Mouse (Mus musculus): ENCODE measurements around the gene Cfap126. TPM values are rescaled to one million over a fixed set of nuclear protein-coding genes. Genes with fewer than 3 reads are reported as not detected.
"Not testable (repeated sequence)": the region's sequence is repeated elsewhere in the genome, so short reads cannot be mapped to it uniquely, and the experiment has no call there.

The Cfap126 gene
- polyA plus RNA-seq, 1 experiment from 2014 or later = 2.1 TPM

DNA sequence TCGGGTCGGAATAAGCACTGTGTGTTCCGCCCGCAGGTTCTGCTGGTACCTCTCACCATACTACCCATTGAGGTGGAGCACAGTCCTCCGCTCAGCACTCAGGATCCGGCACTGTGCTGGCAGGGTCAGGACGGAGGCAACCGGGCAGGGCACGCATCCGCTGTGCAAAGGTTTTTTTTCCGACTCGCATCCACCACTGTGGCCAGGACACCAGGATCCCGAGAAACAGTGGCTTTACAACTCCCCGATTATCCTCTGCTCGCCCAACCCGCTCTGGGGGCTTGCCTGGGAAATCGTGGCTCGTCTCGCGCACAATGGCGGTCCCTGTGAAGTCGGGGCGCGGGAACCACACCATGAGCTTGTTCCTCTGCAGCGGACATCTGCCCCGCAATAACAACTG lies 28.0 kb upstream of the Cfap126 start:
- Histone ChIP-seq H3K27me3 (ENCODE audit: control insufficient read depth, insufficient read depth, low read length) (peaks cover 16% of the 10 kb centered on the region), H3K4me2 (ENCODE audit: low read depth, low read length) (peak overlapping the region; percentile 72), H3K4me1 (ENCODE audit: control insufficient read depth, insufficient read depth, low read length) (no peaks in the 10 kb centered on the region), H3K27ac (ENCODE audit: low read length) (no peak overlapping the region), H3K9ac (ENCODE audit: low read length) (peak overlapping the region; percentile 55; the same call in 1 of the 2 replicates), H3K9me3 (replicated peaks; ENCODE audit: control insufficient read depth, low read length) (no peaks in the 10 kb centered on the region), H3K4me3 (replicated peaks; ENCODE audit: low read length) (peak overlapping the region; percentile 46), H3K36me3 (ENCODE audit: control insufficient read depth, insufficient read depth, low read length) (no peaks in the 10 kb centered on the region)
- WGBS = under 1% methylated on average over 26 of the region's 26 CpGs
- no peak for ATAC-seq (ENCODE audit: insufficient read depth, low FRiP score)

DNA sequence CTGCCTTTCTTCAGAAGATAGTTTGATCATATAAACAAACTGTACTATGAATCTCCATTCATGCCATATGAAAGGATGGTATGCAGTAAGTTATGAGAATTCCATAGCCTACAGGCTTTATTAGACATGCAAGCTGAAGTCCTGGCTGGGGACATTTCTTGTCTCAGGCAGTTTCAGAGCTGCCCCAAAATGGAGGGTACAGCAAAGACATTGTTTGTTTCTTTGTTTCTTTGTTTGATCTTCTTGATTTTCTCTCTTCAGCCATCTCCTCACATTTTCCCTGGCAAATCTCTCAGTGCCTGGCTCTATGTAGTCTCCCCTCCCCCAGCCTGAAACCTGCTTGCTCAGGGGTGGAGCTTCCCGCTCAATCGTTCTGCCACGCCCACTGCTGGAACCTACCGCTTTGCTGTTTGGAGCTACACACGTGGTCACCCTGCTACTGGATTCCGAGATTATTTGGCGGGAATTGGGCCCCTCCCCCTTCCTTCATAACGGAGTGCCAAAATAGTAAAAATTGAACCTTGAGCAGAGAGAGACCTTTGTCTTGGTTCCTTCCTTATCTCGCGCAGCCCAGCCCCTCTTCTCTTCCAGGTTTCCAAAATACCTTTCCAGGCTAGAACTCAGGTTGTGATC lies 25.4 kb upstream of the Cfap126 start:
- not testable (repeated sequence) for H3K27ac ChIP-seq (ENCODE audit: low read length); H3K4me3 ChIP-seq (replicated peaks; ENCODE audit: low read length); H3K9ac ChIP-seq (ENCODE audit: low read length); H3K4me1 ChIP-seq (ENCODE audit: control insufficient read depth, insufficient read depth, low read length); H3K9me3 ChIP-seq (replicated peaks; ENCODE audit: control insufficient read depth, low read length); ATAC-seq (ENCODE audit: insufficient read depth, low FRiP score); H3K36me3 ChIP-seq (ENCODE audit: control insufficient read depth, insufficient read depth, low read length)
- 0 out of 2 replicates have a peak overlapping the region, but pooled peaks have one; percentile 12 for H3K4me2 ChIP-seq (ENCODE audit: low read depth, low read length)
- 4% methylated on average over 10 of the region's 10 CpGs for WGBS
- H3K27me3 ChIP-seq (ENCODE audit: control insufficient read depth, insufficient read depth, low read length) = peaks cover 13% of the 10 kb centered on the region

GRCm38 (mm10) chr1:171089891-171090290 lies 23.8 kb upstream of the Cfap126 start:
- no peak overlapping the region for H3K4me3 ChIP-seq (replicated peaks; ENCODE audit: low read length)
- H3K4me1 ChIP-seq (ENCODE audit: control insufficient read depth, insufficient read depth, low read length) = no peaks in the 10 kb centered on the region
- H3K36me3 ChIP-seq (ENCODE audit: control insufficient read depth, insufficient read depth, low read length) = no peaks in the 10 kb centered on the region
- no peaks in the 10 kb centered on the region for H3K9me3 ChIP-seq (replicated peaks; ENCODE audit: control insufficient read depth, low read length)
- H3K27me3 ChIP-seq (ENCODE audit: control insufficient read depth, insufficient read depth, low read length) = peaks cover 13% of the 10 kb centered on the region
- no peak for ATAC-seq (ENCODE audit: insufficient read depth, low FRiP score)
- WGBS = 84% methylated on average over 1 of the region's 1 CpGs
- H3K9ac ChIP-seq (ENCODE audit: low read length) = no peak overlapping the region
- H3K27ac ChIP-seq (ENCODE audit: low read length) = no peak overlapping the region
- no peak overlapping the region for H3K4me2 ChIP-seq (ENCODE audit: low read depth, low read length)

DNA sequence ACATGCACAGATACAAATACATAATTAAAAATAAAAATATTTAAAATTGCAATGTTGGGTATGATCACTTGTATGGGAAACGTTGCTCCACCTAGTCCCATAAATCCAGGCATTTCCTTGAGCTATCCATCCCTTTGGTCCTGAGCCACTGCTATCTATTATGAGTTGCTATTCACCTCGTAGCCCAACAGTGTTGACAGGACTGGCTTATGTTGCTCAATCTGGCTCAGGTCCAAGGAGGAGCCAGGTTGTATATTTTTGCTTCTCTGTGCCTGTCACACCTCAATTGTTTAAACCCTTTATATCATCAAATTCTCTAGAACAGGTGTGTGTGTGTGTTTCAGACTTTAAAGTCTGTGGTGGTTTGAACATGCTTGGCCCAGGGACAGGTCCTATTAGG lies 23.0 kb upstream of the Cfap126 start:
- Histone ChIP-seq H3K27me3 (ENCODE audit: control insufficient read depth, insufficient read depth, low read length) (peaks cover 11% of the 10 kb centered on the region), H3K4me3 (replicated peaks; ENCODE audit: low read length) (no peak overlapping the region), H3K36me3 (ENCODE audit: control insufficient read depth, insufficient read depth, low read length) (no peaks in the 10 kb centered on the region), H3K9me3 (replicated peaks; ENCODE audit: control insufficient read depth, low read length) (no peaks in the 10 kb centered on the region), H3K4me2 (ENCODE audit: low read depth, low read length) (no peak overlapping the region), H3K27ac (ENCODE audit: low read length) (no peak overlapping the region), H3K4me1 (ENCODE audit: control insufficient read depth, insufficient read depth, low read length) (peaks cover 2% of the 10 kb centered on the region; the same call in 1 of the 2 replicates), H3K9ac (ENCODE audit: low read length) (no peak overlapping the region)
- 64% methylated on average over 2 of the region's 2 CpGs for whole genome bisulfite sequencing
- no peak for ATAC-seq (ENCODE audit: insufficient read depth, low FRiP score)

- no peaks in the 10 kb centered on the region for H3K9me3 ChIP-seq (replicated peaks; ENCODE audit: control insufficient read depth, low read length)
- 59% methylated on average over 4 of the region's 4 CpGs for WGBS
- peaks cover 9% of the 10 kb centered on the region; the same call in 1 of the 2 replicates for H3K4me1 ChIP-seq (ENCODE audit: control insufficient read depth, insufficient read depth, low read length)
- H3K4me2 ChIP-seq (ENCODE audit: low read depth, low read length) = no peak overlapping the region
- no peaks in the 10 kb centered on the region for H3K36me3 ChIP-seq (ENCODE audit: control insufficient read depth, insufficient read depth, low read length)
- H3K27ac ChIP-seq (ENCODE audit: low read length) = no peak overlapping the region
- no peak overlapping the region for H3K9ac ChIP-seq (ENCODE audit: low read length)
- no peak overlapping the region for H3K4me3 ChIP-seq (replicated peaks; ENCODE audit: low read length)
- no peaks in the 10 kb centered on the region for H3K27me3 ChIP-seq (ENCODE audit: control insufficient read depth, insufficient read depth, low read length)
- no peak for ATAC-seq (ENCODE audit: insufficient read depth, low FRiP score)
Observed at GRCm38 (mm10) chr1:171094424-171094823, 19.3 kb upstream of the Cfap126 start.

DNA sequence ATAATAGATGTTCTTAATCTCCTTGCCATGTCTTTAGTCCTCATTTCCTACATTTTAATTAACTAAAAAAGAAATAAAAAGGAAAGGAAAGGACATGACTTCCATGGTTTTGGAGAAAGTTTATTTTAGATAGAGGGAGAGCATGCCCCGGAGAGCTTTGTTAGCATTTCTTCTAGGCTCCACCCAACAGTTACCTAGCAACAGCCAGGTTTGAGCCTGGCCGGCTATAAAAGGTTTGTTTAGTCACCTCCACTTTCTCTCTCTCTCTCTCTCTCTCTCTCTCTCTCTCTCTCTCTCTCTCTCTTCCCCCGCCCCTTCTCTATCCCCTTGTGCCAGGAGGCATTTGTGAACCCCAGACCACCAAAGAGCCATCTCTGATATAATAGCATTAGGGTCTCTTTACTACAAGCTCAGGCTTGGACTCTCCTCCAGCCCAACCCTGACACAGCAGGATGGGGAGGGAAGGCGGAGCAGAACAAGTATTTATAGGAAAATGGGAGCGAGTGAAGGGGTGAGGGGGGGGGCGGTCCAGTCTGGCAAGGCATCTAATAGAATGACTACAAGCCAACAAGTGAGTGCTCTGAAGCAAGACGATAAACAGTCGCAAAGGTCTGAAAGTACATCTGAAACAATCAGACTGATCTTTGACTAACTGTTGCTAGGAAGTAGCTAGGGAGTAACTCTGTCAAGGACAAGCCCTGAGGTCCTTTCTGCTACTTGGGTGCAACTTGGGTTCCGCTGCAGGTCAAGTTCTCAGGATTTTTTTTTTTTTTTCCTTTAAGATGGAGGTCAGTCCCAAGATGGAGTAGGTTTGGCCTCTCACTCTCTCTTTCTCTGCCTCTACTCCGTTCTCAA lies 17.4 kb upstream of the Cfap126 start:
- Histone ChIP-seq H3K9me3 (replicated peaks; ENCODE audit: control insufficient read depth, low read length) (no peaks in the 10 kb centered on the region), H3K27ac (ENCODE audit: low read length) (peak overlapping the region; percentile 29), H3K4me3 (replicated peaks; ENCODE audit: low read length) (peak overlapping the region; percentile 5; the same call in 1 of the 2 replicates), H3K9ac (ENCODE audit: low read length) (no peak overlapping the region), H3K36me3 (ENCODE audit: control insufficient read depth, insufficient read depth, low read length) (no peaks in the 10 kb centered on the region), H3K4me2 (ENCODE audit: low read depth, low read length) (peak overlapping the region; percentile 46), H3K27me3 (ENCODE audit: control insufficient read depth, insufficient read depth, low read length) (no peaks in the 10 kb centered on the region), H3K4me1 (ENCODE audit: control insufficient read depth, insufficient read depth, low read length) (peaks cover 9% of the 10 kb centered on the region; the same call in 1 of the 2 replicates)
- WGBS = 15% methylated on average over 10 of the region's 10 CpGs
- peak; percentile 77; the same call in 1 of the 2 replicates for ATAC-seq (ENCODE audit: insufficient read depth, low FRiP score)

DNA sequence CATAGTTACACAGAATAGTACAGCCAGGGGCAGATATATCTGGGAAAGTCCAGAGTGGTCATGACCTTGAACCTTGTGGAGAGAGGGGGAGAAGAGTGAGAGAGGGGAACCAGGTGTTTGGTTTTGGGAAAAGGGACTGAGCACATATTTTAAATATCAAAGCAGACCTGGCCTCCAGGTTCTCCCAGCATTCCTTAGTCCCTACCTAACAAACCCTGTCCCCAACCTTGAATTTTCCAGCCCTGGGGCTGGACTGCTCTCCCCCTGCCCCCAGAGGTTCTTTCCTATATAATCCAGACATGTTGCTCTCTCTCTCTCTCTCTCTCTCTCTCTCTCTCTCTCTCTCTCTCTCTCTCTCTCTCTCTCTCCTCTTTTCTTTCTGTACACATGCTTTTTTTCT lies 16.6 kb upstream of the Cfap126 start:
- no peaks in the 10 kb centered on the region for H3K9me3 ChIP-seq (replicated peaks; ENCODE audit: control insufficient read depth, low read length)
- no peak overlapping the region for H3K4me3 ChIP-seq (replicated peaks; ENCODE audit: low read length)
- no peak overlapping the region for H3K9ac ChIP-seq (ENCODE audit: low read length)
- no peaks in the 10 kb centered on the region for H3K27me3 ChIP-seq (ENCODE audit: control insufficient read depth, insufficient read depth, low read length)
- peaks cover 9% of the 10 kb centered on the region; the same call in 1 of the 2 replicates for H3K4me1 ChIP-seq (ENCODE audit: control insufficient read depth, insufficient read depth, low read length)
- ATAC-seq (ENCODE audit: insufficient read depth, low FRiP score) = no peak
- H3K27ac ChIP-seq (ENCODE audit: low read length) = 0 out of 2 replicates have a peak overlapping the region, but pooled peaks have one; percentile 8
- no peak overlapping the region for H3K4me2 ChIP-seq (ENCODE audit: low read depth, low read length)
- no peaks in the 10 kb centered on the region for H3K36me3 ChIP-seq (ENCODE audit: control insufficient read depth, insufficient read depth, low read length)

DNA sequence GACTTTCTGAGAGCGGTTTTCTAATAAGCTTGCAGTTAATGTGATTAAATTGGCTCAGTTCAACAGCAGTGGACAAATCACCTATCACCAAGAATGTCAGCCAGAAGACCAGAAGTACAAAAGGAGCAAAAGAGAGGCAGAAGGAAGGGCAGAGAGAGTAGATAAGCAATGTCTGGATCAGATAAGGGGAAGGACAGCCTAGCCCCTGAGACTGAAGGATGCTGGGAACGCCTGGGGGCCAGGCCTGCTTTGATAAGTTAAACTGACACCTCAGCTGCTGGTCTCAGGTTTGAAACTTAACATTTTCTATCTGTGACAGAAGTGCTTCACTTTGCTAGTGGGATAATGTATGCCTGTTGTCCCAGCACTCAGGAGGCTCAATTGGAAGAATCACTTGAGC lies 16.1 kb upstream of the Cfap126 start:
- Histone ChIP-seq H3K9ac (ENCODE audit: low read length) (no peak overlapping the region), H3K27me3 (ENCODE audit: control insufficient read depth, insufficient read depth, low read length) (no peaks in the 10 kb centered on the region), H3K27ac (ENCODE audit: low read length) (no peak overlapping the region), H3K4me1 (ENCODE audit: control insufficient read depth, insufficient read depth, low read length) (peaks cover 9% of the 10 kb centered on the region; the same call in 1 of the 2 replicates), H3K4me2 (ENCODE audit: low read depth, low read length) (no peak overlapping the region), H3K9me3 (replicated peaks; ENCODE audit: control insufficient read depth, low read length) (no peaks in the 10 kb centered on the region), H3K4me3 (replicated peaks; ENCODE audit: low read length) (no peak overlapping the region), H3K36me3 (ENCODE audit: control insufficient read depth, insufficient read depth, low read length) (no peaks in the 10 kb centered on the region)
- 39% methylated on average over 2 of the region's 2 CpGs for WGBS
- ATAC-seq (ENCODE audit: insufficient read depth, low FRiP score) = no peak

GRCm38 (mm10) chr1:171101033-171101432 lies 12.7 kb upstream of the Cfap126 start:
- H3K4me2 ChIP-seq (ENCODE audit: low read depth, low read length) = no peak overlapping the region
- no peak overlapping the region for H3K27ac ChIP-seq (ENCODE audit: low read length)
- ATAC-seq (ENCODE audit: insufficient read depth, low FRiP score) = no peak
- H3K4me3 ChIP-seq (replicated peaks; ENCODE audit: low read length) = no peak overlapping the region
- H3K36me3 ChIP-seq (ENCODE audit: control insufficient read depth, insufficient read depth, low read length) = no peaks in the 10 kb centered on the region
- 43% methylated on average over 2 of the region's 2 CpGs for WGBS
- no peaks in the 10 kb centered on the region for H3K27me3 ChIP-seq (ENCODE audit: control insufficient read depth, insufficient read depth, low read length)
- peaks cover 13% of the 10 kb centered on the region; the same call in 1 of the 2 replicates for H3K4me1 ChIP-seq (ENCODE audit: control insufficient read depth, insufficient read depth, low read length)
- H3K9ac ChIP-seq (ENCODE audit: low read length) = no peak overlapping the region
- no peaks in the 10 kb centered on the region for H3K9me3 ChIP-seq (replicated peaks; ENCODE audit: control insufficient read depth, low read length)
